Mouse (Mus musculus): ENCODE data around the gene Reps1. TPM values are rescaled to one million over a fixed set of nuclear protein-coding genes. Genes with fewer than 3 reads are reported as not detected.

Reps1 gene
- polyA plus RNA-seq, 1 experiment from 2014 or later = 36.5 TPM

- Histone ChIP-seq H3K4me3 (no peak overlapping the region), H3K9me3 (replicated peaks) (no peaks in the 10 kb centered on the region), H3K4me1 (no peaks in the 10 kb centered on the region), H3K4me2 (replicated peaks) (no peak overlapping the region), H3K27ac (no peak overlapping the region), H3K27me3 (no peaks in the 10 kb centered on the region), H3K36me3 (no peaks in the 10 kb centered on the region), H3K9ac (no peak overlapping the region)
- ATAC-seq (ENCODE audit: low FRiP score) = no peak
- 80% methylated on average over 5 of the region's 5 CpGs for WGBS
These were observed 18.8 kb upstream of the Reps1 start for GRCm38 (mm10) chr10:18036849-18037248.

DNA sequence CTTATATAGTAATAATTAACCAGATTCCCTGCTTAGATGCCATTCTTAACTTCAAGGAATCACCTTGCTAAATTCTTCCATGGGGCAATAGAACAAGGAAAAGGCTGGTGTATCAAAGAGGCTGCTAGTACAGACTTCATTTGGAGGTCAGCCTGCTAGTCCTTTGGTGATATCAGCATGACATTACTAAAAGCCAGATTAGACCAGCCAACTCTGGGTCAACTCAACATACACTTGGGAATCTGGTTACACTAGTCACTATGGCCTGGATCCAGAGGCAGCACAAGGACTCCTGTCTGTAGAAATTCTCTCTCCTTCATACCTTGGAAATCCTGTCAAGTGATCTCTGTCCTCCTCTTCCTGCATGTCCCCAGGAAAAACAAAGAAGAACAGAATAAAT, 9.3 kb upstream of the Reps1 start:
- ATAC-seq (ENCODE audit: low FRiP score) = no peak
- Histone ChIP-seq H3K36me3 (no peaks in the 10 kb centered on the region), H3K4me3 (no peak overlapping the region), H3K9ac (no peak overlapping the region), H3K4me1 (no peaks in the 10 kb centered on the region), H3K27ac (no peak overlapping the region), H3K4me2 (replicated peaks) (no peak overlapping the region), H3K27me3 (no peaks in the 10 kb centered on the region), H3K9me3 (replicated peaks) (no peaks in the 10 kb centered on the region)

GRCm38 (mm10) chr10:18047380-18048146, 8.1 kb upstream of the Reps1 start:
- H3K4me1 ChIP-seq = no peaks in the 10 kb centered on the region
- no peak overlapping the region for H3K9ac ChIP-seq
- no peaks in the 10 kb centered on the region for H3K27me3 ChIP-seq
- H3K36me3 ChIP-seq = no peaks in the 10 kb centered on the region
- H3K9me3 ChIP-seq (replicated peaks) = no peaks in the 10 kb centered on the region
- no peak overlapping the region for H3K4me2 ChIP-seq (replicated peaks)
- WGBS = 71% methylated on average over 10 of the region's 10 CpGs
- no peak overlapping the region for H3K27ac ChIP-seq
- ATAC-seq (ENCODE audit: low FRiP score) = no peak
- H3K4me3 ChIP-seq = no peak overlapping the region

DNA sequence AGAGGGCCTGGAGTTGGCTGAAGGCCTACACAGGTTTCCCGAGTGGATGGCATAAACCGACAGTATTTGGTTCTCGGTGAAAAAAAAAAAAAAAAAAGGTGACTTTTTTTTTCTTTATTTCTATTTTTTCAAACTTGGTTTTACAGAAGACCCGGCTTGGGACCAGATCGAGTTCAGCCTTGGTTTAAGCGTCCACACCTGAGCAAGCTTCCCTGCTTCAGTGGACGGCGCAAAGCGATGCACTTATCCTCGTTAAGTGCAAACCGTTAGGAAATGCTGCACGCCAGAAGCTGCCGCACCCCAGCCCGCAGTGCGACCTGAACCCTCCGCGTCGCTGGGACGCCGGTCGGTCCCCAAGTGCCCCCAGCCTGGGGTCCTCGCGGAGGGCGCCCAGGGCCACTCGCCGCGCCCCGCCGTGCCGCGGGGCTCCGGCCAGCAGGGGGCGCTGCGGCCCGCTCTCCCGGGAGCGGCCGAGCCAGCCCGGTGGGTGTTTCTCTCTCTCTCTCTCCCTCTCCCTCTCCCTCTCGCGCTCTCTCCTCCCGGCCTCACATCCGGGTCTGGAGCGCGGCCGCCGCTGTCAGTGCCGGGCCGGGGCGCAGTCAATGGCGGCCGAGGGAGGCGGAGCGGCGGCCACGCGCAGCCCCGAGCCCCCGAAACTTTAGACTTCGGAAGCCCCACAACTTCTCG, 509 bp upstream of the Reps1 start:
- H3K27me3 ChIP-seq = no peaks in the 10 kb centered on the region

DNA sequence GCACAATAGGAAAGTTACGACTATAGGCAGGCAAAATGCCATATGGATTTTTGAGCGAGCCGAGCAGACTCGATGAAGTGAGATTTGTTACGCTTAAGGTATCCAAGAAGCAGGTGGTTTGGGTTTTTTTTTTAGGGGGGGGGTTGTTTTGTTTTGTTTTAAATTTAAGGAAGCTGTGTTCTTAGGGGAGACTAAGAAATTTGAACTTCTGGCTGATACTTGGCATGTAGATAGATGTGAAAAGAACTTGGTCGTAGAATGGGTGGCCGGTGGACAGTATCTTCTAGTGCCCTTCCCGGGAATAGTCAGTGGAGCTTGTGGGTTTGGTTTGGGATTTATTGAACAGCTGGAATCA, 707 bp downstream of the Reps1 start:
- Histone ChIP-seq H3K9me3 (replicated peaks) (no peaks in the 10 kb centered on the region), H3K4me2 (replicated peaks) (peak overlapping the region; percentile 72), H3K4me1 (peaks cover 27% of the 10 kb centered on the region), H3K4me3 (peak overlapping the region; percentile 97), H3K27me3 (no peaks in the 10 kb centered on the region), H3K27ac (peak overlapping the region; percentile 96), H3K9ac (peak overlapping the region; percentile 91), H3K36me3 (no peaks in the 10 kb centered on the region)
- ATAC-seq (ENCODE audit: low FRiP score) = no peak
- WGBS = under 1% methylated on average over 8 of the region's 8 CpGs

More for the DNA sequence above, 509 bp upstream of the Reps1 start:
- ATAC-seq (ENCODE audit: low FRiP score) = peak; percentile 98
- Histone ChIP-seq H3K4me1 (peaks cover 26% of the 10 kb centered on the region), H3K9ac (peak overlapping the region; percentile 91), H3K9me3 (replicated peaks) (no peaks in the 10 kb centered on the region), H3K4me2 (replicated peaks) (peak overlapping the region; percentile 72), H3K27ac (peak overlapping the region; percentile 96), H3K36me3 (no peaks in the 10 kb centered on the region), H3K4me3 (peak overlapping the region; percentile 97)
- 1% methylated on average over 60 of the region's 61 CpGs for WGBS

GRCm38 (mm10) chr10:18058681-18059338, 3.1 kb downstream of the Reps1 start:
- Histone ChIP-seq H3K27ac (no peak overlapping the region), H3K4me1 (peaks cover 29% of the 10 kb centered on the region), H3K36me3 (no peaks in the 10 kb centered on the region), H3K4me3 (no peak overlapping the region), H3K9ac (no peak overlapping the region), H3K4me2 (replicated peaks) (no peak overlapping the region), H3K9me3 (replicated peaks) (no peaks in the 10 kb centered on the region), H3K27me3 (no peaks in the 10 kb centered on the region)
- no peak for ATAC-seq (ENCODE audit: low FRiP score)
- 87% methylated on average over 9 of the region's 9 CpGs for WGBS

- Histone ChIP-seq H3K27ac (no peak overlapping the region), H3K27me3 (no peaks in the 10 kb centered on the region), H3K4me1 (peaks cover 29% of the 10 kb centered on the region), H3K9me3 (replicated peaks) (no peaks in the 10 kb centered on the region), H3K4me3 (no peak overlapping the region), H3K4me2 (replicated peaks) (no peak overlapping the region), H3K9ac (no peak overlapping the region), H3K36me3 (no peaks in the 10 kb centered on the region)
- WGBS = 87% methylated on average over 13 of the region's 13 CpGs
- no peak for ATAC-seq (ENCODE audit: low FRiP score)
These were observed 4.1 kb downstream of the Reps1 start for GRCm38 (mm10) chr10:18059807-18060206.

DNA sequence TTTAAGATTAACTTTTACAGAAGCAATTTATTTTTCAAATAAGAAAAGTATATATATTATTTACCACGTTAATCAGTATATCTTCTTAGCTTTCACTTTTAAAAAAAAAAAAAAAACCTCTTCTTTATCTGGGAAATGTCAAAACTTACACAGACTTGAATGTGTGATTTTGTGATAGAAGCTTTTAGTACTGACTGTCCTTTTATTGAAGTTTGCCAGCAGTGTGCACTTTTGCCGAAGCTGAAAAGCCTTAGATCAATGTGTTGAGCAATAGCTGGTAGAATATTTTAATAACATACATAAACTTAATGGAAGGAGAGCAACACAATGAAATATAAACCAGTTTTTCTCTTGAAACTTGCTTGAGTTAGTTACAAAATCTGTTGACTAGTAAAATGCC, 5.1 kb downstream of the Reps1 start:
- no peak for ATAC-seq (ENCODE audit: low FRiP score)
- no peak overlapping the region for H3K4me2 ChIP-seq (replicated peaks)
- 85% methylated on average over 2 of the region's 2 CpGs for WGBS
- no peak overlapping the region for H3K9ac ChIP-seq
- H3K27me3 ChIP-seq = no peaks in the 10 kb centered on the region
- no peak overlapping the region for H3K4me3 ChIP-seq
- H3K27ac ChIP-seq = no peak overlapping the region
- H3K36me3 ChIP-seq = no peaks in the 10 kb centered on the region
- peaks cover 29% of the 10 kb centered on the region for H3K4me1 ChIP-seq
- H3K9me3 ChIP-seq (replicated peaks) = no peaks in the 10 kb centered on the region

DNA sequence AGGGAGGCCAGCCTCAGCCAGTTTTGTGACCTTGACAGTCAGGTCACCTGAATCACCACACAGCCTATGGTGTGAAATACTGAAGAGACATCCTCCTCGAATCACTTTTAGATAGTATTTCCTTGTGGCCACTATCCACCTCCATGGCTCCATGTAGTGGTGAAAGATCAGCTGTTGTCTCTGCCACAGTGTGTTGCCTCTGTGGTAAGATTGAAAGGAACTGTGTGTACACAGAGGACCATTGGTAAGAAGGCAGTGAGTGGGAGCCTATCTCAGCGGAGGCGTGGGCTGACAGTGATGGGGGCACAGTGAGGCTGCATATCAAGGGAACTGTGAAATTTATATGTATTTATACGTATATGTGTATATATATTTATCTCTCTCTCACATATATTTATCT, 5.9 kb downstream of the Reps1 start:
- ATAC-seq (ENCODE audit: low FRiP score) = no peak
- Histone ChIP-seq H3K4me2 (replicated peaks) (no peak overlapping the region), H3K4me3 (no peak overlapping the region), H3K36me3 (no peaks in the 10 kb centered on the region), H3K9me3 (replicated peaks) (no peaks in the 10 kb centered on the region), H3K27ac (no peak overlapping the region), H3K4me1 (peaks cover 29% of the 10 kb centered on the region), H3K27me3 (no peaks in the 10 kb centered on the region), H3K9ac (no peak overlapping the region)
- 98% methylated on average over 4 of the region's 4 CpGs for WGBS

DNA sequence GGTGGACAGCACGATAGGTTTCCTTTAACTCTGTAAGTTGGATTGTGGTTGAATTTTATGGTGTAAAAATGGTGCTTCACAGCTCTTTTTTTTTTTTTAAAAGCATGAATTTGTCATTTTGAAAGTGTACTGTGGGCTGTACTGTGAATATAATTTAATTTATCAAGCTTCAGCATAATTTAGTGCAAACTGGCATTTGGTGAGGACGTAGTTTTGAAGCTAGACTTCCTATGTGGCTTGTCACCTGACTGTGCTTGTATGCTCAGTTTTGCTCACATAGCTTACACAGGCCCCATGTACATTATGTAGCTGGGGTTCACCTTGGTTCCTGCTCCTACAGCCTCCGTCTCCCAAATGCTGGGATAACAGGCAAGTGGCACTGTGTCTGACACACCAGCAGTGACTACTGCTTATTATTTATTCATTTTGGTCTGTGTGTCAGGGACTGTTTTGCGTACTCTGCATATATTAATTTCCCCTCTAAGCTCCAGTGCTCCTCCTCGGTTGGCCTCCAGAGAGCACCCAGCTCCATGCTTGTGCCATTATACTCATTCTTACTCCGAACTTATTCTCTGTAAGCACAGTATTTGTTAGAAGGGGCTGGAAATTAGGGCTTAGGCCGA, 9.1 kb downstream of the Reps1 start:
- peak; percentile 62 for ATAC-seq (ENCODE audit: low FRiP score)
- H3K9me3 ChIP-seq (replicated peaks) = no peaks in the 10 kb centered on the region
- WGBS = 74% methylated on average over 7 of the region's 7 CpGs

DNA sequence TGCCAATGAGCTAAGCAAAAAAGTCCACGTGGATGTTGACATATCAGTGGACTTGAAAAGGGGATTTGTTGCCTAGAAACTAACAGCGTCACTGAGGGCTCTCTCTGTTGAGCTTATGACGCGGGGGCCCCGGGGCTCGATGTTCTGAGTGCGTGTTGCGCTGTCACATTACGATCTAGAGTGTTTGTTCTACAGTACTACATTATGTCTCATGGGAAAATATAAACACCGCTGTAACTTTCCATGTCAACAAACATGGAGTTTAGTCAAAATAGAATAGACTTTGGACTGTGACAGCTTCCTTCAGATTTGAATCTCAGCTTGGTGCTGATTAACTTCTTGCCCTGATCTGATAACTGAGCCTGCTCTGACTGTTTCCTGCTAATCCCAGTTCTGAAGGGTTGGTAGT, 10.4 kb downstream of the Reps1 start:
- Histone ChIP-seq H3K36me3 (no peaks in the 10 kb centered on the region), H3K4me1 (peaks cover 21% of the 10 kb centered on the region), H3K27me3 (no peaks in the 10 kb centered on the region), H3K9ac (no peak overlapping the region), H3K4me2 (replicated peaks) (no peak overlapping the region), H3K9me3 (replicated peaks) (no peaks in the 10 kb centered on the region), H3K4me3 (no peak overlapping the region), H3K27ac (no peak overlapping the region)
- ATAC-seq (ENCODE audit: low FRiP score) = no peak
- 85% methylated on average over 10 of the region's 10 CpGs for WGBS

More for the DNA sequence above, 9.1 kb downstream of the Reps1 start:
- H3K4me1 ChIP-seq = peaks cover 20% of the 10 kb centered on the region
- no peak overlapping the region for H3K27ac ChIP-seq
- H3K27me3 ChIP-seq = no peaks in the 10 kb centered on the region
- no peak overlapping the region for H3K4me2 ChIP-seq (replicated peaks)
- no peak overlapping the region for H3K4me3 ChIP-seq
- H3K36me3 ChIP-seq = no peaks in the 10 kb centered on the region
- H3K9ac ChIP-seq = no peak overlapping the region

DNA sequence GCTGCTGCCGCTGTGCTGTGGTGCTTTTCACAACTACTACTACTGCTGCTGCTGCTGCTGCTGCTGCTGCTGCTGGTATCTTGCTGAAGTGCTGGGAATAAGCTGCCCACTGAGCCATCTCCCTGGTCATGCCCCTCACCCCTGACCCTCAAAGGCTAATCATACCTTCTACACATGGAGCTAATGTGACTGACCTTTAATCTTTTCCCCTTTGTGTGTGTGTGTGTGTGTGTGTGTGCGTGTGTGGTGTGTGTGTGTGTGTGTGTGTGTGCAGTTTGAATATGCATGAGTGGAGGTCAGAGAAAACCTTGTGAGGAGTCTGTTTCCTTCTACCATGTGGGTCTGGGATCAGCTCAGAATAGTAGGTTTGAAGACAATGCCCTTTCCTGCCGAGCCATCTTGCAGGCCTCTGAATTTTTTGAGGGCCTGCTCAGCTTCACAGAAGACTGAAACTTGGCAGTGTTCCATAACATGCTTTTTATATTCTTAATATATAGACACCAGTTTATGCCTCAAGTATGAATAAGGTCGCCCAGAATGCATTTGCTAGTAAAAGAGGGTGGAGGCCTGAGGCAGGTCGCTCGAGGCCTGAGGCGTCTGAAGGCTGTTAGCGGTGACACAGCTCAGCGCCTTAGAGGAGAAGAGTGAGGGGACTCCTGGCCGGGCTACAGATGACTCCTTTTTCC, 12.2 kb downstream of the Reps1 start:
- H3K9ac ChIP-seq = no peak overlapping the region
- no peak overlapping the region for H3K4me2 ChIP-seq (replicated peaks)
- WGBS = 69% methylated on average over 10 of the region's 10 CpGs
- 0 out of 2 replicates have a peak, but pooled peaks have one; percentile 45 for ATAC-seq (ENCODE audit: low FRiP score)
- H3K4me1 ChIP-seq = peaks cover 19% of the 10 kb centered on the region
- H3K9me3 ChIP-seq (replicated peaks) = no peaks in the 10 kb centered on the region
- no peaks in the 10 kb centered on the region for H3K36me3 ChIP-seq
- no peaks in the 10 kb centered on the region for H3K27me3 ChIP-seq
- peak overlapping the region; percentile 35; the same call in 1 of the 2 replicates for H3K27ac ChIP-seq
- H3K4me3 ChIP-seq = no peak overlapping the region
